Mouse (Mus musculus) hindbrain, embryonic 14.5 days (tissue): ENCODE measurements at regions not wholly inside any gene's neighbourhood (a gene's known extent, or its start where the extent isn't known, plus 50 kb on each side); places are given as distances from the start of the nearest gene placed in this dataset.

ENCODE experiments used
- ATAC-seq: fragments of 200-750 bp; cut with Nextera tagmentation; 2 replicates; pipeline ENCODE4 v1.8.0; 2017; ENCODE audit warnings: moderate number of reproducible peaks, mild to moderate bottlenecking, moderate TSS enrichment, moderate library complexity; ENCODE audit not compliant: low FRiP score
- DNase-seq: peaks from one replicate; pipeline ENCODE4 v3.0.0-alpha.2; 2015; ENCODE audit warnings: low spot score
- H3K27ac ChIP-seq: fragments of 300-500 bp; sonication (generic); 2 replicates; pipeline ENCODE4 v1.5.1; 2014; ENCODE audit warnings: mild to moderate bottlenecking, moderate library complexity
- H3K27me3 ChIP-seq: fragments of 300-500 bp; sonication (generic); 2 replicates; pipeline ENCODE4 v1.6.1; 2014; ENCODE audit warnings: mild to moderate bottlenecking, low read length, mixed read lengths; ENCODE audit not compliant: control insufficient read depth, insufficient read depth
- H3K36me3 ChIP-seq: fragments of 300-500 bp; sonication (generic); replicated peaks from 2 replicates; pipeline ENCODE4 v1.6.1; 2014; ENCODE audit not compliant: control insufficient read depth, insufficient read depth
- H3K4me1 ChIP-seq: fragments of 300-500 bp; sonication (generic); replicated peaks from 2 replicates; pipeline ENCODE4 v1.6.1; 2014; ENCODE audit warnings: antibody characterized with exemption, low read length, mixed read lengths; ENCODE audit not compliant: control insufficient read depth, insufficient read depth
- H3K4me2 ChIP-seq: fragments of 300-500 bp; sonication (generic); replicated peaks from 2 replicates; pipeline ENCODE4 v1.6.1; 2014; ENCODE audit warnings: mild to moderate bottlenecking, moderate library complexity
- H3K4me3 ChIP-seq: fragments of 300-500 bp; sonication (generic); replicated peaks from 2 replicates; pipeline ENCODE4 v1.5.1; 2014; ENCODE audit warnings: mild to moderate bottlenecking, low read length
- H3K9ac ChIP-seq: fragments of 300-500 bp; sonication (generic); 2 replicates; pipeline ENCODE4 v1.6.1; 2014
- H3K9me3 ChIP-seq: fragments of 300-500 bp; sonication (generic); 2 replicates; pipeline ENCODE4 v1.6.1; 2016; ENCODE audit warnings: low read length; ENCODE audit not compliant: control insufficient read depth
- WGBS: fragments of 180-500 bp; shearing (Covaris S2); extraction: QIAGEN DNeasy Blood & Tissue Kit; methylation state at CpG from one replicate; pipeline ENCODE4 v1.1.7; 2014; 5-methylcytosine and 5-hydroxymethylcytosine counted together

DNA sequence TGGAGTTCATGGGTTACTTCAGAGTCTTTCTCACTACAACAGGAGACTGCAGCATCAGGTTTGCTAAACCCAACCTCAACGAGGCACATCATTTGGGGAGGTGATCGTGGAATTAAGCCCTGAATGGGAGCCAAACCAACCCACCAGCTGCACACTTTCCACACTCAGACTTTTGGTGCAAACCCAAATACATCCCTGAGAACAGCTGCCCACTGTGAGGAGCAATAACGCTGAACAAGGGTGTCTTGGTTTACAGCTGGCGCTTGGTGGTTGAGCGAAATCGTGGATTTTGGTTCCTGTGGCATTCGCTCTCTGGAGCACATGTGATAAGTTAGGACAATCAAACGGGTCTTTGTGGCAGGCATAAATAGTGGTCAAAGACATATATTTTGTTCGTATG is 226.6 kb upstream of the Tnp1 start:
- Histone ChIP-seq H3K4me3 (no peak overlapping the region), H3K4me2 (no peak overlapping the region), H3K27ac (no peak overlapping the region), H3K9ac (no peak overlapping the region), H3K36me3 (no peaks in the 10 kb centered on the region), H3K9me3 (no peaks in the 10 kb centered on the region), H3K4me1 (no peaks in the 10 kb centered on the region), H3K27me3 (no peaks in the 10 kb centered on the region)
- ATAC-seq (no peak), DNase-seq (no peak)
- 88% methylated on average over 9 of the region's 9 CpGs for WGBS

DNA sequence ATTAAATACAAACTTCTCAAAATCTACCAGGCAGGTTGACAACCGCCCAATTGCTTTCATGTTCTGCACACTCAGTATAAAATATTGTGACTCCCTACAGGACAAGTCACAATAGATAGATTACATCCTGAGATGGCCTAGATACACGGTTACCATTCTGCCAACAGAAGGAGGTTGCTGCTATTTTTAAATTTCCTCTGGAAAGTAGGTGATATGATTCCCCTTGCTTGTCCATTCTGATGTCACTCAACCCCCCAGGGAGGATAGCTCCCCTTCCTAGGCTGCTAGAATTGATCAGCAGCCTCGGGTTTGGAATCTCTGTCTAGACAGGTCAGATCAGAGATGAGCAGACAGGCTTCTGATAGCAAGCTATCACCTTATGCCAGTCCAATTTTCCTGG is 221.2 kb upstream of the Tnp1 start:
- no peak overlapping the region for H3K27ac ChIP-seq
- no peak overlapping the region for H3K4me2 ChIP-seq
- no peak overlapping the region for H3K4me3 ChIP-seq
- no peaks in the 10 kb centered on the region for H3K4me1 ChIP-seq
- DNase-seq = no peak
- no peaks in the 10 kb centered on the region for H3K36me3 ChIP-seq
- ATAC-seq = no peak
- 73% methylated on average over 3 of the region's 3 CpGs for WGBS
- H3K9ac ChIP-seq = no peak overlapping the region
- H3K9me3 ChIP-seq = no peaks in the 10 kb centered on the region
- H3K27me3 ChIP-seq = no peaks in the 10 kb centered on the region

DNA sequence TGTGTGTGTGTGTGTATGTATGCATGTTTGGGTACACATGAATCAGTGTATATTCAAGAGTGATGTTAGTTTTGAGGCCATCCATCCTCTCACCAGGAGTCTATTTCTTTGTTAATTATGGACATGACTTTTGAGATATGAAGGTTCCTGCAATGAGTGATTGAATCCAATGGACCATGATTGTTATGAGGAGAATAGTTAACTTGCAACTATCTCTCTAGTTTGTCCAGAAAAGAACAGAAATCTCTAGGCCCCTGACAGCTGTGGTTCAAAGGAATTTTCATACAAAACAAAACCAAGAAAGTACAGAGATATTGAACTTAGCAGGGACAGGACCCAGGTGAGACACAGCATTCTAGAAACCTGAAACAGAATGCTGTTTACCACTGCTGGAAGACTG is 217.9 kb upstream of the Tnp1 start:
- no peak for DNase-seq
- Histone ChIP-seq H3K27ac (no peak overlapping the region), H3K4me2 (no peak overlapping the region), H3K9me3 (peaks cover 7% of the 10 kb centered on the region; the same call in 1 of the 2 replicates), H3K27me3 (no peaks in the 10 kb centered on the region), H3K4me1 (no peaks in the 10 kb centered on the region), H3K4me3 (no peak overlapping the region), H3K9ac (no peak overlapping the region), H3K36me3 (no peaks in the 10 kb centered on the region)
- ATAC-seq = no peak

DNA sequence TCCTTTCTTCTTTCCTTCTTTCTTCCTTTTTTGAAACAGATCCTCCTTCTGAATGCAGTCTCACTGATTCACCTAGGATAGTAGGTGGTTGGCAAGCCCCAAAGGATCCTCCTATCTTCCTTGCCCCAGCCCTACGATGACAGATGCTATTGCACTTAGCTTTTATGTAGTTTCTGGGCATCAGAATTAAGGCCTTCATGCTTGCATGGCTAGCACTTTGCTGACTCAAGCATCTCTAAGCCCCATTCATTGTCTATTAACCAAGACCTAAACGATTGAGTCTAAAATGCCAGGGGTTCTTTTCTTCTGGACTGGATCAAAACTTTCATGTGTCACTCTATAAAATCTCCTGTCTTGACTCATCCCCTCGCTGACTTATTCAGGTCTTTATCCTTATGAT is 217.3 kb upstream of the Tnp1 start:
- no peak overlapping the region for H3K9ac ChIP-seq
- H3K9me3 ChIP-seq = peaks cover 12% of the 10 kb centered on the region
- DNase-seq (no peak), ATAC-seq (no peak)
- WGBS = 84% methylated on average over 3 of the region's 3 CpGs
- H3K27me3 ChIP-seq = no peaks in the 10 kb centered on the region
- no peak overlapping the region for H3K4me2 ChIP-seq
- no peaks in the 10 kb centered on the region for H3K36me3 ChIP-seq
- H3K4me3 ChIP-seq = no peak overlapping the region
- H3K4me1 ChIP-seq = no peaks in the 10 kb centered on the region
- H3K27ac ChIP-seq = no peak overlapping the region

DNA sequence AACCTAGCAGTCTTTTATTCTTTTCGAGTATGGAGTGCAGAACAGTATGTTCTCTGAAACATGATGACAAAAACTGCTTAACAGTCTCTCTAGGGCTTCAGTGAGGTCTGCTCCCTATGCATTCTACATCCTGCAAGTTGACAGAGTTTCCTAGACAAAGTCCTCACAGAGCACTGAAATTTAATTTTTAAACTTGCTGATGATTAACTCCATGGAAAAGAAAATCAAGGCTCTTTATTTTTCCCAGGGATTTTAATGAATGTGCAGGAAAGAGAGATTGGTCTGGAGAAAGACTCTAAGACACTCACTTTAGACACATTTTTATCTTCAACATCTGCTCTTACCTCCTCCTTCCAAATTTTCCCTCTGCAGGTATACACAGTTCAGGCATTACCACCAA is 214.9 kb upstream of the Tnp1 start:
- Histone ChIP-seq H3K9me3 (peaks cover 15% of the 10 kb centered on the region), H3K4me3 (no peak overlapping the region), H3K27ac (no peak overlapping the region), H3K4me1 (no peaks in the 10 kb centered on the region), H3K27me3 (no peaks in the 10 kb centered on the region), H3K36me3 (no peaks in the 10 kb centered on the region), H3K4me2 (no peak overlapping the region), H3K9ac (no peak overlapping the region)
- ATAC-seq (no peak), DNase-seq (no peak)
- 81% methylated on average over 1 of the region's 1 CpGs for WGBS

DNA sequence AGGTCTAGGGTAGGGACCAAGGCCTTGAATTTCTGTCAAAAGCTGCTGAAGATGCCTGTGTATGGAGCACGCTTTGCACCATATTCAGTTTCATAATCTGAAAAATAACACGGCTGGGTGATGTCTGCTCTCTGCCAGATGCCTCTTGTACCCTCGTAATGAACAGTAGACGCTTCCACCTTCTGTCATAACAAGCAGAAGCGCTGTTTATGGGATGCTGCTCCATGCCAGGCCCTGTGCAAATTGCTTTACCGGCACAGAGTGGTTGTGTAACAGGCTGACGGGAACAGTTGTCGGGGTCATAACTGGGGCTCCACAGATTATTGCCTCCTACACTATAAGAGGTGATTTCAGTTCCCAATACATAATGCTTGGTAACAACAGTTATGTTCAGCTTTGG is 211.5 kb upstream of the Tnp1 start:
- Histone ChIP-seq H3K36me3 (no peaks in the 10 kb centered on the region), H3K9ac (no peak overlapping the region), H3K4me3 (no peak overlapping the region), H3K9me3 (peaks cover 15% of the 10 kb centered on the region), H3K4me2 (no peak overlapping the region), H3K27ac (no peak overlapping the region), H3K4me1 (no peaks in the 10 kb centered on the region), H3K27me3 (no peaks in the 10 kb centered on the region)
- WGBS = 93% methylated on average over 8 of the region's 8 CpGs
- no peak for DNase-seq
- ATAC-seq = no peak

DNA sequence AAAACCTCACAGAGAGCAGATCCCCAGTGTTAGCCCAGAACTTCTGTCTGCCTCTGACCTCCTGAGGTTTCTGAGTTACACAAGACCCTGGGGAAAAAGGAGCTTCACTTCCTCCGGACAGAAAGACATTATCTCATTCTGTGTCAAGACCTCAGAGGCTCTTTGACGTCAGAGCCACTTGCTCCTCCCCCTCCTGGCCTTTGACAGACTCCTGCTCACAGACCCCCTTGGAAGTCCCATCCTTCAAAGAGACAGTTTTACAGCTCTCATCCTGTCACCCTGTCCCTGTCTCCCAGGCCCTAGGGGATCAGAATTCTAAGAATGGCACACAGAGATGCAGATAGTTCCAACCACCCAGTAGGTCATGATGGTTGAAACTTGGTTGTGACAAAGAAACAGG is 206.2 kb upstream of the Tnp1 start:
- no peak overlapping the region for H3K9ac ChIP-seq
- no peaks in the 10 kb centered on the region for H3K36me3 ChIP-seq
- ATAC-seq (no peak), DNase-seq (no peak)
- no peaks in the 10 kb centered on the region for H3K9me3 ChIP-seq
- 23% methylated on average over 2 of the region's 2 CpGs for WGBS
- no peak overlapping the region for H3K4me2 ChIP-seq
- H3K27ac ChIP-seq = no peak overlapping the region
- H3K27me3 ChIP-seq = no peaks in the 10 kb centered on the region
- H3K4me3 ChIP-seq = no peak overlapping the region
- H3K4me1 ChIP-seq = no peaks in the 10 kb centered on the region

DNA sequence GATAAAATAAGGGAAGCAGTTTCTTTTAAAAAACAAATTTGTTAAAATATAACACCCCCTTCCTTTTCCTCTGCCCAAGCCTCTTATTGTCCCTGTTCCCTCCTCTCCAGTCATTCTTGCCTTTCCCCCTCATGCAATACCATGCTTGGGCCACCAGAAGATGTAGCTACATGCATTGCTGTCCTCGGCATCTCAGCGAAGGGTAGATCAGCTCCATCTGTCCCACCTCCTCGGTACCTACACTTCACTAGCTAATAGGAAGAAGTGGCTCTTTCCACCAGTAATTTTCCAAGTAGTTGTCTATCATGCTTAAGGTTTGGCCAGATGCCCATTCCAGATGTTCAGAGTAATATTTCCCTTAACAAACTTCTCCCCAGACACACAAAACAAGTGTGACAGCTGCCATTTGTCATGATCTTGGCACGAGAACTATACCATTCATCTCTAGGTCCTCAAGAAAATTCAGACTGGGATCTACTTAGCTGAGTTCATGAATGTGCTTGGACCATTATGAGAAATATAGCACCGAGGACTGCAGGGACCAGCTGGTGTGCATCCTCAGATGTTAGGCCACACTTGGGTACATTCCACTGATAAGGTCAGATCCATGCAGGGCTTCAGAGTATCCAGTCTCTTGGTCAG is 198.7 kb upstream of the Tnp1 start:
- WGBS = 76% methylated on average over 5 of the region's 5 CpGs
- no peak overlapping the region for H3K4me3 ChIP-seq
- H3K9ac ChIP-seq = no peak overlapping the region
- H3K27ac ChIP-seq = no peak overlapping the region
- H3K4me2 ChIP-seq = no peak overlapping the region
- H3K27me3 ChIP-seq = no peaks in the 10 kb centered on the region
- H3K4me1 ChIP-seq = no peaks in the 10 kb centered on the region
- H3K36me3 ChIP-seq = no peaks in the 10 kb centered on the region
- ATAC-seq (no peak), DNase-seq (no peak)
- H3K9me3 ChIP-seq = no peaks in the 10 kb centered on the region

DNA sequence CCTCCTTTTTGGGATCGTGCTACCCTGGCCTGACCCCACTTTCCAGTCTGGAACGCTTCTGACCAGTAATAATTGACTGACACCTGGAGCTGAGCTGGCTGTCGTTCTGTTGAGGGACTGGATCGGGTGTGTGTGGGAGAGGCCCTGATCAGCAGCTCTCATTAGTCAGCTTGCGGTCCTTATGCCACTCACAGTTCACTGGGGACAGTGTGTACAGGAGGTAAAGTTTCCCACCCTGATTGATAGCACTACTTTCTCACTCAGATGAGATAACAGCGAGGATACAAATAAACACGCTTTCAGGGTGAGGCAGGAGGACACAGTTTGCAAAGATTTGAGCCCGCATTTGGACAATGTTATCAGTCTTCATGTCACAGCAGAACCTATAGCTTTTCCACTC is 191.7 kb upstream of the Tnp1 start:
- Histone ChIP-seq H3K9me3 (no peaks in the 10 kb centered on the region), H3K4me3 (no peak overlapping the region), H3K4me1 (no peaks in the 10 kb centered on the region), H3K9ac (no peak overlapping the region), H3K27ac (no peak overlapping the region), H3K4me2 (no peak overlapping the region), H3K36me3 (no peaks in the 10 kb centered on the region), H3K27me3 (no peaks in the 10 kb centered on the region)
- DNase-seq (no peak), ATAC-seq (no peak)
- WGBS = 85% methylated on average over 8 of the region's 8 CpGs

DNA sequence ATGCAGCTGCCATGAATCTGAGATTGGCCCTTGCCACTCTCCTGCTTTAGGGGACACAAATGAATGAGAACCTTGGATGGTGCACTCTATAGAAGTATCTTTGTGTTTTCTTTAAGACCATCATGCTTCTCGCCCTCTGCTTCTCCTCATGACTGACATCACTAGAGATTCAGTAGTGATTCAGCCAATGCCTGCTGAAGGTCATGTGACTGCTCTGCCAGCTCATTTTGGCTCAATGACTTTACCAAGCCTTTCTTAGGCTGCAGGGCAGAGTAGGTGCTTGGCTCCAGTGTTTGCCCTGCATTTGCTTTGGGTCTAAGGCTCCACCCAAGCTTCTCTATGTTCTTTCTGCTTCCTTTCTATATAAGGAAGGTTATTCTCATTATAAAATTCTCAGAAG is 190.1 kb upstream of the Tnp1 start:
- Histone ChIP-seq H3K27ac (no peak overlapping the region), H3K4me3 (no peak overlapping the region), H3K27me3 (no peaks in the 10 kb centered on the region), H3K36me3 (no peaks in the 10 kb centered on the region), H3K4me2 (no peak overlapping the region), H3K4me1 (no peaks in the 10 kb centered on the region), H3K9me3 (no peaks in the 10 kb centered on the region), H3K9ac (no peak overlapping the region)
- ATAC-seq (no peak), DNase-seq (no peak)
- WGBS = 100% methylated on average over 1 of the region's 1 CpGs
